8 mouse cellular contexts compared by ENCODE assay signal in the genomic region with DNA sequence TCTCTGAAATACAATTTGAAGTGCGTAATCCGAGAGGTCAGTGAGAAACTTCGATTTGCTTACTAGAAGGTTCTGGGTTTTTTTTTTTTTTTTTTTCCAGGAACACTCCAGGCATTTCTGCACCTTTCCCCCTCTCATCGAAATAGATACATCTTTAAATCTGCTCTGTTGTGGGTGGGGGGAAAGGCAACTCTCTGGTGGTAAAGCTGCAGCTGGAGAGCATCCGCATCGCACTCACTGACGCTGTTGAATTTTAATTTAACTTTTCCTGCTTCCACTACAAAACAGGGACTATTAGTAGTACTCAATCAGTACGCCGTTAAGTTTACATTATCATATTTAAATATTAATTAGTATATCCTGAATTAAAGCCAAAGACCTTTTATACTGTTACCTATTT. TPM values are rescaled to one million over a fixed set of nuclear protein-coding genes. Genes with fewer than 3 reads are reported as not detected.
DNase-seq lines count a peak whose midpoint lies in the region; ATAC-seq and TF ChIP-seq lines count a peak whose summit lies in the region.

No protein-coding gene starts in this region.

- no peaks in the 10 kb centered on the region for H3K36me3 ChIP-seq in liver, adult 2 months (ENCODE audit: control insufficient read depth, insufficient read depth, low read length)
- peaks cover 5% of the 10 kb centered on the region; the same call in 1 of the 2 replicates for H3K36me3 ChIP-seq in embryonic facial prominence, embryonic 13.5 days
- no peaks in the 10 kb centered on the region for H3K36me3 ChIP-seq in hindbrain, postnatal 0 days (ENCODE audit: insufficient read depth, low read length)
- H3K36me3 ChIP-seq in midbrain, postnatal 0 days (ENCODE audit: insufficient read depth, low read length) = no peaks in the 10 kb centered on the region

- no peak for TF ChIP-seq CTCF in liver, adult 2 months (IDR thresholded peaks at IDR 0.05; ENCODE audit: low read depth, low read length)
- TF ChIP-seq CTCF in hindbrain, postnatal 0 days (IDR thresholded peaks at IDR 0.05; ENCODE audit: low read depth) = no peak
- TF ChIP-seq CTCF in midbrain, postnatal 0 days (IDR thresholded peaks at IDR 0.05) = no peak

- no peak overlapping the region for H3K9ac ChIP-seq in liver, adult 2 months (ENCODE audit: low read depth, low read length)
- H3K9ac ChIP-seq in embryonic facial prominence, embryonic 13.5 days = peak overlapping the region; percentile 72
- peak overlapping the region; percentile 41; the same call in 1 of the 2 replicates for H3K9ac ChIP-seq in hindbrain, postnatal 0 days (replicated peaks; ENCODE audit: low read length)
- peak overlapping the region; percentile 47 for H3K9ac ChIP-seq in midbrain, postnatal 0 days (replicated peaks; ENCODE audit: low read length, poor library complexity, severe bottlenecking)

- no peaks in the 10 kb centered on the region for H3K79me2 ChIP-seq in liver, adult 2 months (ENCODE audit: control insufficient read depth, insufficient read depth, low read length)

- no peak for ATAC-seq in embryonic facial prominence, embryonic 13.5 days (ENCODE audit: insufficient number of reproducible peaks, insufficient read depth, low FRiP score, low TSS enrichment, low read depth)
- no peak for ATAC-seq in hindbrain, postnatal 0 days
- no peak for ATAC-seq in midbrain, postnatal 0 days (ENCODE audit: low FRiP score)

- no peaks in the 10 kb centered on the region for H3K9me3 ChIP-seq in embryonic facial prominence, embryonic 13.5 days
- no peaks in the 10 kb centered on the region for H3K9me3 ChIP-seq in hindbrain, postnatal 0 days (ENCODE audit: low read length)
- H3K9me3 ChIP-seq in midbrain, postnatal 0 days (ENCODE audit: low read length) = no peaks in the 10 kb centered on the region

- H3K27ac ChIP-seq in liver, adult 2 months (replicated peaks; ENCODE audit: insufficient read depth, low read depth, low read length) = no peak overlapping the region
- peak overlapping the region; percentile 64; the same call in 1 of the 2 replicates for H3K27ac ChIP-seq in embryonic facial prominence, embryonic 13.5 days
- H3K27ac ChIP-seq in hindbrain, postnatal 0 days = no peak overlapping the region; the same call in 1 of the 2 replicates
- no peak overlapping the region for H3K27ac ChIP-seq in midbrain, postnatal 0 days (ENCODE audit: low read depth, low read length)

- WGBS in liver, adult 2 months = 4% methylated on average over 9 of the region's 9 CpGs
- 2% methylated on average over 9 of the region's 9 CpGs for WGBS in embryonic facial prominence, embryonic 13.5 days
- 2% methylated on average over 9 of the region's 9 CpGs for WGBS in hindbrain, postnatal 0 days
- 2% methylated on average over 9 of the region's 9 CpGs for WGBS in midbrain, postnatal 0 days

- no peaks in the 10 kb centered on the region; the same call in 1 of the 2 replicates for H3K4me1 ChIP-seq in liver, adult 2 months (ENCODE audit: control insufficient read depth, insufficient read depth, low read length)
- peaks cover 22% of the 10 kb centered on the region for H3K4me1 ChIP-seq in embryonic facial prominence, embryonic 13.5 days
- peaks cover 4% of the 10 kb centered on the region; the same call in 1 of the 2 replicates for H3K4me1 ChIP-seq in hindbrain, postnatal 0 days (ENCODE audit: insufficient read depth, low read length)
- no peaks in the 10 kb centered on the region for H3K4me1 ChIP-seq in midbrain, postnatal 0 days (ENCODE audit: insufficient read depth, low read length)

- no peak for DNase-seq in liver, adult 2 months (ENCODE audit: extremely low read depth, low read depth, low spot score)
- DNase-seq in liver = no peak
- no peak for DNase-seq in hindbrain, postnatal 0 days (ENCODE audit: low spot score)
- DNase-seq in midbrain, postnatal 0 days (ENCODE audit: low spot score) = no peak
- no peak for DNase-seq in frontal cortex, adult 2 months (ENCODE audit: extremely low spot score in 1 of 2, low spot score in 1 of 2)
- DNase-seq in layer of hippocampus, postnatal 25 days (ENCODE audit: extremely low spot score in 1 of 2, low spot score in 1 of 2) = no peak
- no peak for DNase-seq in left cerebral cortex, postnatal 36 days (ENCODE audit: low spot score in 2 of 2)

- peak overlapping the region; percentile 56 for H3K4me3 ChIP-seq in liver, adult 2 months (ENCODE audit: insufficient read depth, low read depth, low read length)
- H3K4me3 ChIP-seq in embryonic facial prominence, embryonic 13.5 days = peak overlapping the region; percentile 68
- H3K4me3 ChIP-seq in hindbrain, postnatal 0 days (ENCODE audit: low read length) = peak overlapping the region; percentile 78
- peak overlapping the region; percentile 52 for H3K4me3 ChIP-seq in midbrain, postnatal 0 days (ENCODE audit: low read depth, low read length)

- H3K27me3 ChIP-seq in liver, adult 2 months (ENCODE audit: control insufficient read depth, insufficient read depth, low read length) = no peaks in the 10 kb centered on the region
- no peaks in the 10 kb centered on the region for H3K27me3 ChIP-seq in embryonic facial prominence, embryonic 13.5 days
- H3K27me3 ChIP-seq in hindbrain, postnatal 0 days (ENCODE audit: insufficient read depth, low read length) = no peaks in the 10 kb centered on the region
- H3K27me3 ChIP-seq in midbrain, postnatal 0 days (ENCODE audit: insufficient read depth, low read length) = no peaks in the 10 kb centered on the region

- no peak for TF ChIP-seq POLR2A in liver, adult 2 months (IDR thresholded peaks at IDR 0.05; ENCODE audit: extremely low read depth, insufficient read depth, low read length)

- peak overlapping the region; percentile 84 for H3K4me2 ChIP-seq in embryonic facial prominence, embryonic 13.5 days
- peak overlapping the region; percentile 91 for H3K4me2 ChIP-seq in hindbrain, postnatal 0 days (ENCODE audit: low read depth, low read length)
- H3K4me2 ChIP-seq in midbrain, postnatal 0 days (ENCODE audit: low read depth, low read length, poor library complexity, severe bottlenecking) = peak overlapping the region; percentile 88

- intact Hi-C loops in left cerebral cortex, postnatal 36 days (cut with DNase I) = no loop called here

RNA-seq across cellular contexts. Expression of a gene that starts 0.9 kb away (rescaled TPM):
- 0.13 and 0.18 TPM in 2 replicates for total RNA-seq in liver, adult 2 months (2014; rRNA removed)
- polyA plus RNA-seq in liver, adult 2 months (2012; rRNA removed) = 0.02 and 0.09 TPM in 2 replicates
- 29.6 and 34.1 TPM in 2 replicates for polyA plus RNA-seq in embryonic facial prominence, embryonic 13.5 days (2015; fragmentation: Nextera tagmentation; extraction: Ambion mirVana)
- total RNA-seq in hindbrain, postnatal 0 days (2014; rRNA removed) = 2.8 and 3.0 TPM in 2 replicates
- 8.1 and 9.5 TPM in 2 replicates for polyA plus RNA-seq in hindbrain, postnatal 0 days (2015; fragmentation: Nextera tagmentation; extraction: Ambion mirVana)
- 1.1 and 3.1 TPM in 2 replicates for total RNA-seq in midbrain, postnatal 0 days (2014; rRNA removed)
- 2.6 and 3.1 TPM in 2 replicates for polyA plus RNA-seq in midbrain, postnatal 0 days (2015; fragmentation: Nextera tagmentation; extraction: Ambion mirVana)
- polyA plus RNA-seq in frontal cortex, adult 2 months (2012; rRNA removed) = 2.3 and 2.5 TPM in 2 replicates
- total RNA-seq in layer of hippocampus, postnatal 25 days (2021) = 1 to 10 TPM in 1 of 2 experiments, under 1 TPM in 1; 0.73 to 1.0 TPM
- total RNA-seq in left cerebral cortex, postnatal 36 days (2021) = 1 to 10 TPM; 1.0 to 1.1 TPM

RNA-seq across cellular contexts. Expression of a gene that starts 53.3 kb away (rescaled TPM):
- total RNA-seq in liver, adult 2 months (2014; rRNA removed) = 1.0 and 1.8 TPM in 2 replicates
- 0.22 and 0.35 TPM in 2 replicates for polyA plus RNA-seq in liver, adult 2 months (2012; rRNA removed)
- 44.5 and 48.2 TPM in 2 replicates for polyA plus RNA-seq in embryonic facial prominence, embryonic 13.5 days (2015; fragmentation: Nextera tagmentation; extraction: Ambion mirVana)
- total RNA-seq in hindbrain, postnatal 0 days (2014; rRNA removed) = 13.7 and 16.8 TPM in 2 replicates
- 41.9 and 44.8 TPM in 2 replicates for polyA plus RNA-seq in hindbrain, postnatal 0 days (2015; fragmentation: Nextera tagmentation; extraction: Ambion mirVana)
- total RNA-seq in midbrain, postnatal 0 days (2014; rRNA removed) = 21.1 and 25.4 TPM in 2 replicates
- 35.9 and 44.0 TPM in 2 replicates for polyA plus RNA-seq in midbrain, postnatal 0 days (2015; fragmentation: Nextera tagmentation; extraction: Ambion mirVana)
- polyA plus RNA-seq in frontal cortex, adult 2 months (2012; rRNA removed) = 20.3 and 24.5 TPM in 2 replicates
- 1 to 10 TPM; 5.8 to 7.5 TPM for total RNA-seq in layer of hippocampus, postnatal 25 days (2021)
- total RNA-seq in left cerebral cortex, postnatal 36 days (2021) = 10 to 100 TPM in 1 of 2 experiments, 1 to 10 TPM in 1; 9.5 to 14.8 TPM
